In the genomic region with DNA sequence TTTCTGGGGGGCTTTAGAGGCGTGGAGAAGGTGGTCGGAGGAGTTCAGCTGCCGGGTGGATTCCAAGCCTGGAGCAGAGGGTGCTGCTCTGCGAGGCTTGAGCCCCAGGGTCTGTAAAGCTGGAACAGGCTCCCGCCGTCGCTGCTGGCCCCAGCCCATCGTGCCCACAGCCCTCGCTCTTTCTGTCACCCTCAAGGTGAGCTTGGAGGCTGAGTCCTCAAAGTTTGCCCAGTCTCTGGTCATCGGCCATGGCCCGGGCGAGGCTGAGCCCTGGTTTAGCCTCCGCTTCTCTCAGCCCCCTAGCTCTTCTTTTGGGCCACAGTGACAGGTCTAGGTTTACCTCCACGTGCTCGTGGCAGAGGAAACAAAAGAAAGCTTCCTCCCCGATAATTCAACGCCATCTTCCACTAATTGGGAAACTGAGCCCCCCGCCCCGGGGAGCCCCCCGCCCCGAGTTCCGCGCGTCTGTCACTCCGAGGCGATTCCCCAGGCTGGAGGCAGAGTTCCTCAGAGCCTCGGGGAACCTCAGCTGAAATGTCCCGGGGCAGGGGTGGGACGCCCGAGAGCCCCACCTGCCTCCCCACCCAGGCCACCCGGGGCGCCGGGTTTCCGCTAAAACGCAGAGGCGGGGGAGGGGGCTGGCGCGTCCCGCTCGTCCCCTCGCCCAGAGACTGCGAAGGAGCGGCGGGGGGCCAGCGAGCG, we compare ENCODE assay signal across 8 mouse cellular contexts.
DNase-seq lines count a peak whose midpoint lies in the region; ATAC-seq and TF ChIP-seq lines count a peak whose summit lies in the region.

No protein-coding gene starts in this region.

- H3K4me3 ChIP-seq in lung, postnatal 0 days (ENCODE audit: low read depth, low read length): peak overlapping the region; percentile 69

- no peaks in the 10 kb centered on the region for H3K9me3 ChIP-seq in lung, postnatal 0 days (ENCODE audit: low read length)

- peak; percentile 3 for DNase-seq in urinary bladder, postnatal 25 days (ENCODE audit: low spot score)
- no peak for DNase-seq in urinary bladder, postnatal 36 days (ENCODE audit: low spot score in 2 of 2)
- peak; percentile 33 to 35 for DNase-seq in cerebellum, postnatal 25 days
- peak; percentile 9 to 12 for DNase-seq in gastrocnemius, postnatal 36 days
- DNase-seq in kidney, adult 8-10 months: peak; percentile 2 to 5
- peak; percentile 7 for DNase-seq in lung, postnatal 0 days (ENCODE audit: low spot score)
- DNase-seq in right cerebral cortex, postnatal 4 days: peak; percentile 7

- H3K4me1 ChIP-seq in lung, postnatal 0 days (ENCODE audit: insufficient read depth, low read depth, low read length): no peaks in the 10 kb centered on the region

- peak overlapping the region; percentile 47; the same call in 1 of the 2 replicates for H3K27ac ChIP-seq in lung, postnatal 0 days (ENCODE audit: low read length)

- peak overlapping the region; percentile 52 for H3K9ac ChIP-seq in lung, postnatal 0 days (replicated peaks; ENCODE audit: low read depth)

- no peaks in the 10 kb centered on the region for H3K36me3 ChIP-seq in lung, postnatal 0 days (ENCODE audit: insufficient read depth, low read length)

- H3K4me2 ChIP-seq in lung, postnatal 0 days (replicated peaks; ENCODE audit: low read depth, low read length): peak overlapping the region; percentile 71

- H3K27me3 ChIP-seq in lung, postnatal 0 days (replicated peaks; ENCODE audit: insufficient read depth, low read length): no peaks in the 10 kb centered on the region

- intact Hi-C loops in gastrocnemius, postnatal 36 days (cut with DNase I): loop anchor here (10.0 kb wide), 1 partner anchor 148 kb away; no protein-coding TSS in a partner anchor

- TF ChIP-seq EP300 in lung, postnatal 0 days (IDR thresholded peaks at IDR 0.05): no peak

- WGBS in lung, postnatal 0 days: 21% methylated on average over 22 of the region's 46 CpGs

- peak; percentile 20 for ATAC-seq in lung, postnatal 0 days
- ATAC-seq in activated CD4-positive, CD25-positive, alpha-beta regulatory T cell, adult 4 months: no peak

- TF ChIP-seq CTCF in lung, postnatal 0 days (IDR thresholded peaks at IDR 0.05): no peak

Comparison
In these comparisons a context has a peak if more than half of its experiments do, and no peak if none do; other contexts are left out.
1. DNase-seq: peak in urinary bladder, postnatal 25 days (single experiment), cerebellum, postnatal 25 days (2 of 2), gastrocnemius, postnatal 36 days (2 of 2), kidney, adult 8-10 months (2 of 2), lung, postnatal 0 days (single experiment) and right cerebral cortex, postnatal 4 days (single experiment); none in urinary bladder, postnatal 36 days (0 of 2).